Mouse (Mus musculus) limb, embryonic 14.5 days (tissue): Measurements from ENCODE around the gene Fthl17b. TPM values are rescaled to one million over a fixed set of nuclear protein-coding genes. Genes with fewer than 3 reads are reported as not detected.
"Not testable (repeated sequence)": the region's sequence is repeated elsewhere in the genome, so short reads cannot be mapped to it uniquely, and the experiment has no call there.

Experiments used
- ATAC-seq: fragments of 200-750 bp; cut with Nextera tagmentation; 2 replicates; pipeline ENCODE4 v1.8.0; 2017; ENCODE audit warnings: low read depth, moderate number of reproducible peaks, moderate TSS enrichment; ENCODE audit not compliant: low FRiP score
- DNase-seq: peaks from one replicate; pipeline ENCODE4 v3.0.0-alpha.2; 2015; ENCODE audit warnings: low spot score
- H3K27ac ChIP-seq: fragments of 300-500 bp; sonication (generic); replicated peaks from 2 replicates; pipeline ENCODE4 v1.5.1; 2014; ENCODE audit warnings: low read depth, mild to moderate bottlenecking, low read length, moderate library complexity, mixed read lengths
- H3K27me3 ChIP-seq: fragments of 300-500 bp; sonication (generic); 2 replicates; pipeline ENCODE4 v1.6.1; 2014; ENCODE audit warnings: low read length, mixed read lengths; ENCODE audit not compliant: control insufficient read depth, insufficient read depth
- H3K36me3 ChIP-seq: fragments of 300-500 bp; sonication (generic); 2 replicates; pipeline ENCODE4 v1.6.1; 2014; ENCODE audit warnings: mild to moderate bottlenecking, low read length, moderate library complexity, mixed read lengths; ENCODE audit not compliant: control insufficient read depth, insufficient read depth
- H3K4me1 ChIP-seq: fragments of 300-500 bp; sonication (generic); 2 replicates; pipeline ENCODE4 v1.6.1; 2014; ENCODE audit warnings: antibody characterized with exemption, low read length, mixed read lengths; ENCODE audit not compliant: control insufficient read depth, insufficient read depth
- H3K4me2 ChIP-seq: fragments of 300-500 bp; sonication (generic); replicated peaks from 2 replicates; pipeline ENCODE4 v1.6.1; 2014; ENCODE audit warnings: low read depth, mild to moderate bottlenecking, low read length, moderate library complexity; ENCODE audit not compliant: severe bottlenecking
- H3K4me3 ChIP-seq: fragments of 300-500 bp; sonication (generic); replicated peaks from 2 replicates; pipeline ENCODE4 v1.5.1; 2014; ENCODE audit warnings: low read length
- H3K9ac ChIP-seq: fragments of 300-500 bp; sonication (generic); 2 replicates; pipeline ENCODE4 v1.6.1; 2014; ENCODE audit warnings: mild to moderate bottlenecking, low read depth, low read length, moderate library complexity; ENCODE audit not compliant: severe bottlenecking
- H3K9me3 ChIP-seq: fragments of 300-500 bp; sonication (generic); 2 replicates; pipeline ENCODE4 v1.6.1; 2016; ENCODE audit warnings: low read length; ENCODE audit not compliant: control insufficient read depth
- POLR2A ChIP-seq: fragments of 200-500 bp; IDR thresholded peaks from 2 replicates; pipeline ENCODE4 v1.8.0; 2012; ENCODE audit warnings: inconsistent platforms, mild to moderate bottlenecking, moderate library complexity, borderline replicate concordance; ENCODE audit not compliant: insufficient read depth, insufficient read length; ENCODE audit errors: extremely low read depth
- WGBS: fragments of 180-500 bp; shearing (Covaris S2); extraction: QIAGEN DNeasy Blood & Tissue Kit; methylation state at CpG from one replicate; pipeline ENCODE4 v1.1.7; 2014; 5-methylcytosine and 5-hydroxymethylcytosine counted together
- polyA plus RNA-seq, 2 experiments: library from polyadenylated mRNA; depleted of rRNA in 1 of 2; stranded (reverse) in 1 of 2; unstranded in 1 of 2; fragments of >200 nt; fragmentation: Nextera tagmentation in 1 of 2; extraction: Ambion mirVana in 1 of 2; gene quantifications; 2 replicates each; pipeline versions ENCODE4 v1.2.1 to v1.2.3; 2012 to 2014

The Fthl17b gene
- not detected in 2 replicates for polyA plus RNA-seq (2012; rRNA removed)
- polyA plus RNA-seq (2014; fragmentation: Nextera tagmentation; extraction: Ambion mirVana): not detected in 2 replicates

- not testable (repeated sequence) for H3K27ac ChIP-seq, H3K4me2 ChIP-seq, ATAC-seq, H3K4me3 ChIP-seq, H3K36me3 ChIP-seq, H3K9ac ChIP-seq, H3K9me3 ChIP-seq, DNase-seq, H3K27me3 ChIP-seq, H3K4me1 ChIP-seq
- 88% methylated on average over 3 of the region's 11 CpGs for WGBS
These were observed at the start of gene Fthl17b for GRCm38 (mm10) chrX:8962875-8963274. TSS of gene Fthl17b (minus strand) at chrX:8962975.

DNA sequence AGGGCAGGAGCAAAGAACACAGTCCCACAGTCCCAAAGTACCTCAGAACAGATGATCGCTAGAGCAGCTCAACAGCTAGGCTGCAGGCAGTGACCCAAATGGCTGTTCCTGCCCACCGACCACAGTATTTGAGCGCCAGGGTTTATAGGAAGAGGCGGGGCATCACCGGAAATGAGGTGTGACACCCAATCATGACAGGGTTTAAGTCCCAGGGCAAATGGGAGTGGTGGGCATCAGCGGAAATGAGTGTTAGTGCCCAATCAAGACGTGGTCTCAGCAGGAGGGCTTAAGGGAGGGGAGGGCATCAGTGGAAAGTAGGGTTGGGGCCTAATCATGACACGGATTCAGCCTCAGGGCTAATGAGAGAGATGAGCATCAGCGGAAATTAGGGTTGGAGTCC lies 23.9 kb upstream of the Fthl17b start, which contains the start of gene Fthl17d:
Gene Fthl17d (minus strand): TSS at position 101 of the 400 bp plus-strand sequence.
- H3K27ac ChIP-seq, H3K4me1 ChIP-seq, H3K4me3 ChIP-seq, H3K9me3 ChIP-seq, ATAC-seq, H3K9ac ChIP-seq, H3K4me2 ChIP-seq, DNase-seq, H3K27me3 ChIP-seq, H3K36me3 ChIP-seq: not testable (repeated sequence)
- no CpG with 5 or more reads among the region's 9 CpGs for WGBS

DNA sequence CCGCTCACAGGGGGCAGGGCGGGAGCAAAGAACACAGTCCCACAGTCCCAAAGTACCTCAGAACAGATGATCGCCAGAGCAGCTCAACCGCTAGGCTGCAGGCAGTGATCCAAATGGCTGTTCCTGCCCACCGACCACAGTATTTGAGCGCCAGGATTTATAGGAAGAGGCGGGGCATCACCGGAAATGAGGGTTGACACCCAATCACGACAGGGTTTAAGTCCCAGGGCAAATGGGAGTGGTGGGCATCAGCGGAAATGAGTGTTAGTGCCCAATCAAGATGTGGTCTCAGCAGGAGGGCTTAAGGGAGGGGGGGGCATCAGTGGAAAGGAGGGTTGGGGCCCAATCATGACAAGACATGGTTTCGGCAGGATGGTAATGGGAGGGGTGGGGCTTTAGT lies 13.7 kb upstream of the Fthl17b start, which contains the start of gene Fthl17c:
Gene Fthl17c (minus strand): TSS at position 101 of the 400 bp plus-strand sequence.
- H3K9ac ChIP-seq, H3K4me1 ChIP-seq, H3K36me3 ChIP-seq, DNase-seq, H3K4me3 ChIP-seq, H3K27ac ChIP-seq, ATAC-seq, H3K27me3 ChIP-seq, H3K4me2 ChIP-seq, H3K9me3 ChIP-seq: not testable (repeated sequence)
- WGBS: no CpG with 5 or more reads among the region's 11 CpGs

DNA sequence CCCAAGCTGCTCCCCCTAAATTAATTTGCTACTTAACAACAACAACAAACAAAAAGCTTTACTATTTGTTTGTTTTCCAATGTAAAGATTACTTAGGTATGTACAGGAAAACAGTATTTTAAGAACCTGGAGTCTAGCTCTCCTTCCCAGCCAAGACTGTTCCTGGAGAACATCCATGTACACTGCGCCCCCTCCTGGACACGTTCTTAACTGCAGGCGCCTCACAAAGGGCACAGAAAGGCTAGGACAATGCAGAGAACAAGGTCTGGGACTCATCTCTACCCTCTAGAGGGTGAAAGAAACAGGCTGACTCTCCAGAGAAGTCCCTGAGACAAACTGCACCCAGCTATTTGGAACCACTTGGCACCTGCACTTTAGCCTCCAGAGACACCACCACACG lies 1.8 kb upstream of the Fthl17b start:
- H3K4me3 ChIP-seq, DNase-seq, H3K27ac ChIP-seq, H3K9ac ChIP-seq, ATAC-seq, H3K36me3 ChIP-seq, H3K4me1 ChIP-seq, H3K4me2 ChIP-seq, H3K27me3 ChIP-seq, H3K9me3 ChIP-seq: not testable (repeated sequence)
- WGBS: 40% methylated on average over 4 of the region's 4 CpGs

GRCm38 (mm10) chrX:8948130-8948805 lies 14.5 kb downstream of the Fthl17b start:
- H3K27ac ChIP-seq, H3K36me3 ChIP-seq, H3K4me2 ChIP-seq, H3K4me1 ChIP-seq, H3K27me3 ChIP-seq, H3K4me3 ChIP-seq, ATAC-seq, H3K9ac ChIP-seq, H3K9me3 ChIP-seq: not testable (repeated sequence)
- 20% methylated on average over 5 of the region's 7 CpGs for WGBS
- DNase-seq: peak; percentile 79

DNA sequence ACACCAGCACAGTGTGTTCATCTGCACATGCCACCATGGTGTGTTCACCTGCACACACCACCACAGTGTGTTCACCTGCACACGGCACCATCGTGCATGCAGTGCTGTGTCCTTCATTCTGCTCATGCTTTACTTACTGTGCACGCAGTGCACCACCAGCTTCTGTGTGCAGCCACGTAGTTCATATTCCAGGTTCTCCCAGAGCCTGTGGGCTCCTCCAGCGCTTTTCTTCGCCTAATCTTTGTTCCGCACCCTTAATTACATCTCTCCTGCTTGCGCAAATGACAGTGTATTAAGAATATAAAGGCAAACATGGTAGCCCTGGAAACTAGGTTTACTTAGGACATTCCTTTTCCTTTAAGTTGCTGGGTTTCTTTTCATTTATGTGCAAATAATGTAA lies 18.7 kb downstream of the Fthl17b start:
- Histone ChIP-seq H3K9ac (no peak overlapping the region), H3K4me1 (no peaks in the 10 kb centered on the region), H3K9me3 (no peaks in the 10 kb centered on the region), H3K4me3 (no peak overlapping the region), H3K36me3 (no peaks in the 10 kb centered on the region), H3K27ac (no peak overlapping the region), H3K27me3 (no peaks in the 10 kb centered on the region), H3K4me2 (no peak overlapping the region)
- no peak for ATAC-seq
- WGBS: 86% methylated on average over 8 of the region's 8 CpGs
- TF ChIP-seq POLR2A: no peak
- no peak for DNase-seq
